Mouse (Mus musculus) adrenal gland (tissue): ENCODE data around the gene Ccdc9b.

Source experiments
- intact Hi-C: fragments of 180-260 bp; cut with DNase I; formaldehyde crosslinking; loops from one replicate; pipeline ENCODE4 v1.15.1; 2025

Gene Ccdc9b

DNA sequence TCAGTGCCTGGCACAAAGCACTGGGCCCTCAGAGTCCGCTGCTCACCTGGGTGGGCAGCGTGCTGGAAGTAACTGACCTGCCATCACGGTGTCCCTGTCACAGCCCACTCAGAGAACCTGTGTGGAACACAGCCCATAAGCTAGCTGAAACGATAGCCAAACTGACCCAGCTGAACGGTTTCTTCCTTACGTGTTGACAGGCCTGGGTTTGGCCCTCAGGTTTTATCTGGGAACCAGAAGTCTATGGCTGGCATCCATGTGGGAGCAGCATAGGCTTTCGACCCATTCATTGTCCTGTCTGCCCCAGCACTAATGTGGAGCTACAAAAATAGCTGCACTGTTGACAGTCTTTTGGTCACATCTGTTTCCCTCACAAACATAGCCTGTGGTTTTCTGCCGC is 12.0 kb downstream of the Ccdc9b start:
- intact Hi-C loops = no loop called here

DNA sequence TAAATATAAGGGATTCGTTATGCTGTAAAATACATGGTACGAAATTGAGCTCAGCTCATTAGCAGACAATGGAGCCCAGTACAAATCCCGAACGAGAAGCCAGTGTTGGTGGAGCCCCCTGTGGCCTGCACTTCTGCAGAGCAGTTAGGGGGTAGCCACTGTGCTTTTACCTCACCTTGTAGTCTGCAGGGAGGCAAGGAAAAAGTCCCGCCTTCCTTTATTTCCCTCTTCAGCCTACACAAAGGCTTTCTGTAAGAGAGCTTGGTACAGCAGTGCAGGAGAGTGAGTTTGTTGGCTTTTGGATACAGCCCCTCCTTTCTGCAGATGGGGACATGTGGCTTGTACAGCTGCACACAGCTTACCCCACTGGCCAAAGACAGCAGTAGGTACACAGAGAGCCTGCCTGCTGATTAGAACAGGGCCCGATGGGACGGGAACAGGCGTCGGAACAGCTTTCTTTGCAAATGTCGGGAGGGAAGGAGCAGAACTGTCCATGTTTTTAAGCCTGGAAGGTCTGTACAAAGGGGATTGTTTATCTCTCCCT is 13.0 kb downstream of the Ccdc9b start:
- intact Hi-C loops = no loop called here

GRCm38 (mm10) chr2:118747301-118747960 is 15.0 kb downstream of the Ccdc9b start:
- intact Hi-C loops = no loop called here

GRCm38 (mm10) chr2:118745915-118746901 is 16.3 kb downstream of the Ccdc9b start:
- intact Hi-C loops = no loop called here

GRCm38 (mm10) chr2:118745232-118745884 is 17.1 kb downstream of the Ccdc9b start, which contains the start of gene Inafm2:
Gene Inafm2, plus strand, starts transcription at chr2:118745758.
- intact Hi-C loops = no loop called here

DNA sequence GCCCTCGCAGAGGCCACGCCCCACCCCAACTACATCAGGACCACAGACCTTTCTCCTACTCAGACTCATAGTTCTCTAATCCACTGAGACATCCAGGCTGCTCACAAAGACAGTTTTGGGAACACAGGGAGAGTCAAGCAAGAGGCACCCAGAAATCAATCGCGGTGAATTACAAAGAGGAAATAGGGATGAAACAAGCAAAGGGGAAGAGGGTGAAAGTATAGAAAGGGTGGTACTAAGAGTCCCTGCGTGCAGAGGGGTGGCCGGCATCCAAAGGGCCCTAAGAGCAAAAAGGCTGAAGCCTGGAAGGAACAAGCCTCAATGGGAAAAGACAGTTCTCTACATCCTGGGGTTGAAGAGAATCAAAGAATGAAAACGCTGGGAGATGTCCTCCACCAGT is 17.8 kb downstream of the Ccdc9b start:
- intact Hi-C loops = no loop called here

DNA sequence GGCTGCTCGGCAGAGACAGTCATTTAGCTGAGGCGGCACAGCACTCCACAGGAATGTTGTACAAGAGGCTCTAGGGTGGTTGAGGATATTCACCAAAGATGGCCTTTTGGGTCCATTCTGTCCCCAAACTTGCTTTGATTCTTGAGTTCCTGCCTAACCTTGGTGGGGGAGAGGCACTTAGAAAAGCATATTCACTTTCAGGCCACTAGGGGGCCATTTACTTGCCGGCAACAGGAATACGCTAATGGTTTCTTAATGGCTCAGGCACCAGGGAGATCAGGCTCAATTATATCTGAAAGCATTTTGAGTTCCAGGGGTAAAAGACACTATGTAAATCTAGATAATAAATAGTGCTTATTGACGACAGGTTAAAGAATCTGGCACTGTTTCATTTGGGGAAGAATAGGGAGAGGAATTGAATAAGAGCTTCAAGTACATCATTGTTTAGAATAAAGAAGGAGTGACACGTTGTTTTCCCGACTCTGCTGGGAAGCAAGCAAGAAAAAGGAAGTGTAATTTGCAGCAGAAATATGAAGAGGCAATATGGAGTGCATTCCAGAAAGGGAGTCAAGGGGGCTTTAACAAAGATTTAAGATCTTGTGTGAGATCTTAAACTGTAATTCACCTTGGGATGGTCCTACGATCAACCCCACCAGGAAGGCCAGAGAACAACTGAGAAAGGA is 19.1 kb downstream of the Ccdc9b start:
- intact Hi-C loops = loop anchor here (2.0 kb wide), 1 partner anchor 139 kb away; no protein-coding TSS in a partner anchor

- intact Hi-C loops = no loop called here
These were observed 21.3 kb downstream of the Ccdc9b start for GRCm38 (mm10) chr2:118741183-118741582.

- intact Hi-C loops = no loop called here
These were observed 22.1 kb downstream of the Ccdc9b start for GRCm38 (mm10) chr2:118740341-118740740.

GRCm38 (mm10) chr2:118733341-118733740 is 29.1 kb downstream of the Ccdc9b start:
- intact Hi-C loops = no loop called here

DNA sequence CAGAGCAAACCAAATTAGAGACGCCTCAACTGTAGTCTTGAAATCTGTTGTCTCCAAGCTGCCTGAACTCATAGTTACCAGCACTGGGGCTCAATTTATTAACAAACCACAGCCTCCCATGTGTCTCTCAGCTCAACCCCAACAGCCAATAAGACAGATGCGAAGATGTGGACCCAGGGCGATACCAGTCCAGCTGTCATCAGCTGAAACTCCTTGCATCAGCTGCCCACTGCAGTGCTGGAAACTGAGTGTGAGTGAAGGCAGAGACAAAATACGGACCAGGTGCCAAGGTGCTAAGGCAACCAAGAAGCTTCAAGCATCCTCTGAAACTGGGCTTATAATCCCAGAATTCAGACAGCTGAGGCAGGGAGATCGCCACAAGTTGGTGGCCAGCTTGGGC is 30.5 kb downstream of the Ccdc9b start:
- intact Hi-C loops = no loop called here

DNA sequence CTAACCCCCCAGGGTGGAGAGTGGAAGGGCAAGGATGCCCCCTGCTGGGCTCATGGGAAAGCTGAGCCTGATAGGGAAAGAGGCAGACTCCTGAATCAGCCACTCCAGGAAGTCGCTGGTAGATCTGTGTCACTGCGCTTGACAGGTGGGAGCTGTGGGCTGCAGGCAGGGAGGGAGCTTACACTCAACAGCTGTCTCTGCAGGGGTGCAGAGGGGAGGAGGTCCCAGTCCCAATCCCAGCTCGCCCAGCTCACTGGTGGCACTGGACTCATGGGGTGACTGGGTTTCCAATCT is 31.9 kb downstream of the Ccdc9b start:
- intact Hi-C loops = loop anchor here (1.0 kb wide), 2 partner anchors 30 to 92 kb away; no protein-coding TSS in a partner anchor

- intact Hi-C loops = loop anchor here (1.0 to 10.0 kb wide), 3 partner anchors 30 to 245 kb away; no protein-coding TSS in a partner anchor
These were observed 32.4 kb downstream of the Ccdc9b start for GRCm38 (mm10) chr2:118729816-118730621.

DNA sequence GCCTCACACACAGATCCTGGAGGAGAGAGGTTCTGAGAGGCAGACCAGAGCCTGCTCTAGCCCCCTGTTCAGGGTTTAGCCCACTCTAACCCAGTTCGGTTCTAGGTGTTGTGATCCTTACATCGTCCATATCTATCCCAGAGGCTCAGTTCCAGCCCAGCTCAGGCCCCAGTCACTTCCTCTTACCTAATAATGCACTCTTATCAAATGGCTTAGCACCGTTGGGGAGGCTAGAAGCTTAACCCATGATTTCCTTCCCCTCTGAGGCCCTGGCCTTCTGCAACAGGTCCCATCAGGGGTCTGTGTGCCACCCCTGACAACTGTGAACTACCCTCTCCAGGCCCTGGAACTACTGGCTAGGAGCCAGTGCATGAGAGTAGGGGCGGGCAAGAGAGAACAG is 33.3 kb downstream of the Ccdc9b start:
- intact Hi-C loops = loop anchor here (10.0 kb wide), 1 partner anchor 244 kb away; no protein-coding TSS in a partner anchor

DNA sequence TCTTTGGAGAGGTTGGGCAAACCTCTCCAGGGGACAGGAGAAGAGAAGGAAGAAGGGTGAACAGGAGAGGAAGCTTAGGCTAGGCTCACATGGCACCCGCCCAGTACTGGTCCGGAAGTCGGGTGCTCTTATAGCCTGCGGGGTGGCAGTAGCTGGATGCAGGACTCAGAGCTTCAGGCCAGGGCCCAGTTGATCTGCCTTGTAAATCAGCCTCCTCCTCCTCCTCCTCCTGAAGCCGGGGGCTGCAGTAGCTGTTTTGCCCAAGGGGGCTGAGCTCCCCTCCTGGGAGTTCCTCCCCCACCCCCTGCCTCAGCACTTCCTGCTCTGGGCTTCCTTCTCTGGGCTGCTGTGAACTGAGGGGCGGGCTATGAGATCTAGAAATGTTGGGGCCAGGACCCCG is 34.1 kb downstream of the Ccdc9b start, which contains the start of gene Plcb2:
Gene Plcb2, minus strand, starts transcription at position 102 of the 400 bp plus-strand sequence.
- intact Hi-C loops = loop anchor here (10.0 kb wide), 1 partner anchor 244 kb away; no protein-coding TSS in a partner anchor

DNA sequence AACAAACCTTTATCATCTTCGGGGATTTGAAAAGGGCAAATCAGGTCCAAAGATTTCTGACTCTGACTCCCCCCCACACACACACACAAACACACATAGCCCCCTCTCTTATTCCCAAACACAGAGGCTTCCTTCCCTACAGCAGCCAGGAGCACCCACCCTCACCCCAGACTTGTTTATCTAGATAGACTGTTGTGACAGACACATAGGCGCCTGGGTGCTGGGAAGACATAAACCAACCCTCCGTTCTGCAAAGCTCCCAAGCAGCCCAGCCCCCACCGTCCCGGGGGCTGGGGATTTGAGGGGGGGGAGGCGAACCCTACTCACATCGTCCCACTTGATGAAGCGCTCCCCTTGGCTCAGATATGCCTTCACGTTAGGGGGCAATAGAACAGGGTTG is 34.5 kb downstream of the Ccdc9b start:
- intact Hi-C loops = loop anchor here (10.0 kb wide), 1 partner anchor 243 kb away; no protein-coding TSS in a partner anchor

DNA sequence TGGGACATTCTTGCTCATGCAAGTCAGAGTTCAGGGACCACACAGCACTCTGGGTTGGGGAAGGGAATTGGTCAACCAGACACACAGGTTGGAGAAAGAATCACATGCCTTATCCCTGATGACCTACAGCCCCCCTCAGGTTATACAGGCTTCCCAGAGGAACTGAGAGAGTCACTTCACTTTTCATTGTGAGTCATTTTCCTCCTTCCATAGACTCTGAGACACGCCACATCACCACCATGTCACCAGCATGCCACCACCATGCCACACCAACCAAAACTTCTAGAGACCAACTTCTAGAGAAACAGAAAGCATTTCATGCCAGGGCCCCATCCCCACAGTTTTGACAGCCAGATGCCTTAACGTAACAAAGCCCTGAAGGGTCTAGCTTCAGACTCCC is 35.6 kb downstream of the Ccdc9b start:
- intact Hi-C loops = loop anchor here (10.0 kb wide), 1 partner anchor 242 kb away; no protein-coding TSS in a partner anchor

GRCm38 (mm10) chr2:118725511-118725910 is 37.0 kb downstream of the Ccdc9b start:
- intact Hi-C loops = loop anchor here (10.0 kb wide), 1 partner anchor 241 kb away; no protein-coding TSS in a partner anchor

DNA sequence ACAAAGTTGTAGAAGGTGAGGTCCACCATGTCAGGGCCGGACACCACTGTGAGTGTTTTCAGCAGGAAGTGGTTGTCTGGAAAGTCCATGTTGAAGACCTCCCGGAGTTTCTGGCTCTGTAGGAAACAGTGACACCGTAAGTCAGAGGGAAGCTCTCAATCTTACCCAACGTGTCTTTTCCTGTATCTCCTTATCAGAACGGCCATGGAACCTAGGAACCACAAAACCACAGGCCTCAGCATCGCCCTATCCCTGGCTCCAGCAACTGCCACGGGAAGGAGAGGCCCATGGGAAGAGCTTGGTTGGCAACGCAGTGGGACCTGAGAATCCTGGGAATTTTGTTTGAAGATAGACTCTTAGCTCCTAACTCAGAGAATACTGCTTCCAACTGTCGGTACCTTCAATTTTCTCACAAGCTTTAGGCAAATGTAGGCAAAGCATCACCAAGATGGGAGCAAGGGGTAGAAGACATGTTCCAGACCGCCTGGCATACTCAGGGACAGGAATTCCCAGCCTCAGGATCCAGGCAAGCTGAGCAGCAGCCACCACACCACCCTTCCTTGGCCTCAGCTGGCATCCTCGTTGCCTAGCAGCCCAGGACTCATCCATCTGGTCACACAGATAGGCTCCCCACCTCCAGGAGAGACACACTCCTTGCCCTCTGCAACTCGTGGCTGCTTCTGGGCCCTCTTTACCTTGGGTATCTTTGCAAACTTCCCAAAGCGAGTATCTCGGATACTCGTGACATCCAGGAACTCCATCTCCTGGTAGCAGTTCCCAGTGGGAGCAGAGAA is 38.6 kb downstream of the Ccdc9b start:
- intact Hi-C loops = loop anchor here (10.0 kb wide), 1 partner anchor 239 kb away; no protein-coding TSS in a partner anchor
